Mouse (Mus musculus) intestine, embryonic 14.5 days (tissue): Measurements from ENCODE around the gene Cryzl1. TPM values are rescaled to one million over a fixed set of nuclear protein-coding genes. Genes with fewer than 3 reads are reported as not detected.

Source experiments
- ATAC-seq: fragments of 200-750 bp; cut with Nextera tagmentation; replicated peaks from 2 replicates; pipeline ENCODE4 v1.8.0; 2017; ENCODE audit warnings: low read depth, moderate number of reproducible peaks, moderate TSS enrichment, moderate library complexity; ENCODE audit not compliant: low FRiP score, low TSS enrichment
- DNase-seq: peaks from one replicate; pipeline ENCODE4 v3.0.0-alpha.2; 2018; ENCODE audit warnings: low spot score
- H3K27ac ChIP-seq: fragments of 300-500 bp; sonication (generic); 2 replicates; pipeline ENCODE4 v1.5.1; 2014; ENCODE audit warnings: low read depth, mild to moderate bottlenecking, control low read depth
- H3K27me3 ChIP-seq: fragments of 300-500 bp; sonication (generic); replicated peaks from 2 replicates; pipeline ENCODE4 v1.6.1; 2014; ENCODE audit warnings: low read length, control low read depth; ENCODE audit not compliant: control insufficient read depth, insufficient read depth
- H3K36me3 ChIP-seq: fragments of 300-500 bp; sonication (generic); 2 replicates; pipeline ENCODE4 v1.6.1; 2014; ENCODE audit warnings: low read length, control low read depth; ENCODE audit not compliant: control insufficient read depth, insufficient read depth
- H3K4me1 ChIP-seq: fragments of 300-500 bp; sonication (generic); replicated peaks from 2 replicates; pipeline ENCODE4 v1.6.1; 2014; ENCODE audit warnings: low read length, control low read depth, mixed read lengths; ENCODE audit not compliant: control insufficient read depth, insufficient read depth
- H3K4me2 ChIP-seq: fragments of 300-500 bp; sonication (generic); 2 replicates; pipeline ENCODE4 v1.6.1; 2014; ENCODE audit warnings: low read length
- H3K4me3 ChIP-seq: fragments of 300-500 bp; sonication (generic); 2 replicates; pipeline ENCODE4 v1.5.1; 2014; ENCODE audit warnings: low read depth, low read length, control low read depth, mixed read lengths
- H3K9ac ChIP-seq: fragments of 300-500 bp; sonication (generic); 2 replicates; pipeline ENCODE4 v1.6.1; 2014; ENCODE audit warnings: mild to moderate bottlenecking, low read length
- H3K9me3 ChIP-seq: fragments of 300-500 bp; sonication (generic); 2 replicates; pipeline ENCODE4 v1.6.1; 2016; ENCODE audit warnings: low read length, control low read depth; ENCODE audit not compliant: control insufficient read depth
- WGBS: fragments of 180-500 bp; shearing (Covaris S2); extraction: QIAGEN DNeasy Blood & Tissue Kit; methylation state at CpG from one replicate; pipeline ENCODE4 v1.1.7; 2014; 5-methylcytosine and 5-hydroxymethylcytosine counted together
- polyA plus RNA-seq: library from polyadenylated mRNA; unstranded; fragments of >200 nt; fragmentation: Nextera tagmentation; extraction: Ambion mirVana; gene quantifications from 2 replicates; pipeline ENCODE4 v1.2.1, GENCODE M21; 2014

Gene Cryzl1
- polyA plus RNA-seq, 1 experiment from 2014 or later, result 69.4 TPM

GRCm38 (mm10) chr16:91710241-91710640 lies 18.5 kb downstream of the Cryzl1 start:
- H3K9me3 ChIP-seq, result no peaks in the 10 kb centered on the region
- no peaks in the 10 kb centered on the region for H3K4me1 ChIP-seq
- H3K9ac ChIP-seq, result no peak overlapping the region
- peaks cover 76% of the 10 kb centered on the region for H3K36me3 ChIP-seq
- no peaks in the 10 kb centered on the region for H3K27me3 ChIP-seq
- no peak for ATAC-seq
- DNase-seq, result no peak
- WGBS, result 83% methylated on average over 7 of the region's 7 CpGs
- H3K4me2 ChIP-seq, result no peak overlapping the region
- no peak overlapping the region for H3K27ac ChIP-seq
- H3K4me3 ChIP-seq, result no peak overlapping the region

GRCm38 (mm10) chr16:91704603-91705340 lies 24.0 kb downstream of the Cryzl1 start:
- Histone ChIP-seq H3K4me2 (no peak overlapping the region), H3K27ac (no peak overlapping the region), H3K36me3 (peaks cover 41% of the 10 kb centered on the region), H3K4me1 (peaks cover 12% of the 10 kb centered on the region; the same call in 1 of the 2 replicates), H3K4me3 (no peak overlapping the region), H3K27me3 (no peaks in the 10 kb centered on the region), H3K9me3 (no peaks in the 10 kb centered on the region), H3K9ac (no peak overlapping the region)
- ATAC-seq (no peak), DNase-seq (no peak)
- WGBS, result 87% methylated on average over 14 of the region's 14 CpGs

GRCm38 (mm10) chr16:91702771-91703188 lies 26.0 kb downstream of the Cryzl1 start:
- ATAC-seq (peak; percentile 89), DNase-seq (peak; percentile 67)
- no peaks in the 10 kb centered on the region for H3K9me3 ChIP-seq
- H3K36me3 ChIP-seq, result peaks cover 45% of the 10 kb centered on the region
- H3K27me3 ChIP-seq, result no peaks in the 10 kb centered on the region
- H3K4me3 ChIP-seq, result no peak overlapping the region
- H3K27ac ChIP-seq, result no peak overlapping the region
- no peak overlapping the region for H3K4me2 ChIP-seq
- WGBS, result 40% methylated on average over 3 of the region's 3 CpGs
- H3K4me1 ChIP-seq, result peaks cover 12% of the 10 kb centered on the region; the same call in 1 of the 2 replicates
- no peak overlapping the region for H3K9ac ChIP-seq

- Histone ChIP-seq H3K27ac (peak overlapping the region; percentile 38; the same call in 1 of the 2 replicates), H3K27me3 (no peaks in the 10 kb centered on the region), H3K9ac (no peak overlapping the region), H3K36me3 (peaks cover 45% of the 10 kb centered on the region), H3K4me3 (no peak overlapping the region), H3K4me1 (peaks cover 12% of the 10 kb centered on the region; the same call in 1 of the 2 replicates), H3K9me3 (no peaks in the 10 kb centered on the region), H3K4me2 (no peak overlapping the region)
- ATAC-seq, result peak; percentile 40
- 38% methylated on average over 13 of the region's 13 CpGs for WGBS
- DNase-seq, result peak; percentile 65
Observed at GRCm38 (mm10) chr16:91701908-91702307, 26.9 kb downstream of the Cryzl1 start.

- H3K27me3 ChIP-seq, result no peaks in the 10 kb centered on the region
- no peak overlapping the region for H3K9ac ChIP-seq
- H3K4me2 ChIP-seq, result no peak overlapping the region
- no peak overlapping the region for H3K4me3 ChIP-seq
- WGBS, result 93% methylated on average over 1 of the region's 1 CpGs
- peaks cover 12% of the 10 kb centered on the region; the same call in 1 of the 2 replicates for H3K4me1 ChIP-seq
- no peak for DNase-seq
- no peak for ATAC-seq
- peaks cover 35% of the 10 kb centered on the region for H3K36me3 ChIP-seq
- no peaks in the 10 kb centered on the region for H3K9me3 ChIP-seq
- H3K27ac ChIP-seq, result no peak overlapping the region
Observed at GRCm38 (mm10) chr16:91698995-91699394, 29.8 kb downstream of the Cryzl1 start.

- WGBS, result 66% methylated on average over 8 of the region's 8 CpGs
- H3K27ac ChIP-seq, result no peak overlapping the region
- H3K9ac ChIP-seq, result no peak overlapping the region
- H3K4me3 ChIP-seq, result no peak overlapping the region
- ATAC-seq, result 0 out of 2 replicates have a peak, but pooled peaks have one; percentile 21
- no peaks in the 10 kb centered on the region for H3K4me1 ChIP-seq
- H3K9me3 ChIP-seq, result no peaks in the 10 kb centered on the region
- DNase-seq, result no peak
- H3K4me2 ChIP-seq, result no peak overlapping the region
- no peaks in the 10 kb centered on the region for H3K27me3 ChIP-seq
- H3K36me3 ChIP-seq, result peaks cover 37% of the 10 kb centered on the region
Observed at GRCm38 (mm10) chr16:91695108-91695755, 33.5 kb downstream of the Cryzl1 start.

- Histone ChIP-seq H3K9me3 (no peaks in the 10 kb centered on the region), H3K9ac (no peak overlapping the region), H3K27me3 (no peaks in the 10 kb centered on the region), H3K4me2 (no peak overlapping the region), H3K36me3 (peaks cover 36% of the 10 kb centered on the region), H3K27ac (no peak overlapping the region), H3K4me3 (no peak overlapping the region), H3K4me1 (no peaks in the 10 kb centered on the region)
- DNase-seq (peak; percentile 93), ATAC-seq (peak; percentile 94)
- 30% methylated on average over 14 of the region's 14 CpGs for WGBS
Observed at GRCm38 (mm10) chr16:91694455-91695084, 34.2 kb downstream of the Cryzl1 start.

GRCm38 (mm10) chr16:91689791-91690190 lies 39.0 kb downstream of the Cryzl1 start:
- 51% methylated on average over 7 of the region's 7 CpGs for WGBS
- peak overlapping the region; percentile 68 for H3K4me2 ChIP-seq
- H3K9me3 ChIP-seq, result no peaks in the 10 kb centered on the region

More at GRCm38 (mm10) chr16:91689791-91690190, 39.0 kb downstream of the Cryzl1 start:
- H3K27ac ChIP-seq, result no peak overlapping the region
- peaks cover 17% of the 10 kb centered on the region for H3K36me3 ChIP-seq
- no peak for DNase-seq
- no peaks in the 10 kb centered on the region for H3K27me3 ChIP-seq
- no peak overlapping the region for H3K4me3 ChIP-seq
- no peak for ATAC-seq
- peaks cover 10% of the 10 kb centered on the region; the same call in 1 of the 2 replicates for H3K4me1 ChIP-seq
- no peak overlapping the region for H3K9ac ChIP-seq
